Mouse (Mus musculus) olfactory bulb, adult 2 months (tissue): ENCODE data around the gene Lsm6.

ENCODE experiments used
- CTCF ChIP-seq: fragments of 200-500 bp; IDR thresholded peaks from 2 replicates; pipeline ENCODE4 v1.5.1; 2012; ENCODE audit warnings: low read depth, mild to moderate bottlenecking, low read length, moderate library complexity; ENCODE audit not compliant: insufficient read depth
- POLR2A ChIP-seq: fragments of 200-500 bp; IDR thresholded peaks from 2 replicates; pipeline ENCODE4 v1.6.1; 2012; ENCODE audit warnings: mild to moderate bottlenecking, low read depth, low read length, moderate library complexity; ENCODE audit not compliant: insufficient read depth

GRCm38 (mm10) chr8:78771256-78771655, 49.7 kb downstream of the Lsm6 start:
- TF ChIP-seq POLR2A: no peak
- no peak for TF ChIP-seq CTCF
